Mouse (Mus musculus) cerebellum, adult 11 months (tissue): Measurements from ENCODE around the gene Pacrg.

Experiments used
- DNase-seq: peaks from one replicate; pipeline ENCODE4 v3.0.0; 2022

Pacrg gene

GRCm38 (mm10) chr17:10737966-10738365, 102.1 kb downstream of the Pacrg start:
- no peak for DNase-seq

GRCm38 (mm10) chr17:10734733-10735132, 105.4 kb downstream of the Pacrg start:
- DNase-seq: no peak

- no peak for DNase-seq
Observed at GRCm38 (mm10) chr17:10732303-10733048, 107.6 kb downstream of the Pacrg start.

- no peak for DNase-seq
Observed at GRCm38 (mm10) chr17:10724853-10725252, 115.3 kb downstream of the Pacrg start.

GRCm38 (mm10) chr17:10721562-10721961, 118.5 kb downstream of the Pacrg start:
- DNase-seq: no peak

GRCm38 (mm10) chr17:10717148-10717547, 123.0 kb downstream of the Pacrg start:
- no peak for DNase-seq

GRCm38 (mm10) chr17:10702781-10703180, 137.3 kb downstream of the Pacrg start:
- no peak for DNase-seq

- DNase-seq: no peak
Observed at GRCm38 (mm10) chr17:10698041-10698440, 142.1 kb downstream of the Pacrg start.

- DNase-seq: no peak
Observed at GRCm38 (mm10) chr17:10695421-10695820, 144.7 kb downstream of the Pacrg start.

- no peak for DNase-seq
Observed at GRCm38 (mm10) chr17:10677098-10677497, 163.0 kb downstream of the Pacrg start.

- DNase-seq: no peak
Observed at GRCm38 (mm10) chr17:10675536-10675935, 164.6 kb downstream of the Pacrg start.

GRCm38 (mm10) chr17:10675048-10675447, 165.1 kb downstream of the Pacrg start:
- DNase-seq: no peak

- no peak for DNase-seq
Observed at GRCm38 (mm10) chr17:10661294-10661693, 178.8 kb downstream of the Pacrg start.

- DNase-seq: no peak
Observed at GRCm38 (mm10) chr17:10643604-10644003, 196.5 kb downstream of the Pacrg start.

GRCm38 (mm10) chr17:10639816-10640215, 200.3 kb downstream of the Pacrg start:
- DNase-seq: no peak

- no peak for DNase-seq
Observed at GRCm38 (mm10) chr17:10635955-10636470, 204.1 kb downstream of the Pacrg start.

GRCm38 (mm10) chr17:10635470-10635869, 204.6 kb downstream of the Pacrg start:
- DNase-seq: no peak

- DNase-seq: no peak
Observed at GRCm38 (mm10) chr17:10635046-10635445, 205.1 kb downstream of the Pacrg start.

- no peak for DNase-seq
Observed at GRCm38 (mm10) chr17:10633769-10634168, 206.3 kb downstream of the Pacrg start.

GRCm38 (mm10) chr17:10628240-10628639, 211.9 kb downstream of the Pacrg start:
- DNase-seq: no peak

- DNase-seq: no peak
Observed at GRCm38 (mm10) chr17:10627476-10627875, 212.6 kb downstream of the Pacrg start.

GRCm38 (mm10) chr17:10626299-10627095, 213.6 kb downstream of the Pacrg start:
- DNase-seq: no peak

- DNase-seq: no peak
Observed at GRCm38 (mm10) chr17:10624699-10625424, 215.2 kb downstream of the Pacrg start.
